9 mouse cellular contexts compared by ENCODE assay signal in the genomic region with DNA sequence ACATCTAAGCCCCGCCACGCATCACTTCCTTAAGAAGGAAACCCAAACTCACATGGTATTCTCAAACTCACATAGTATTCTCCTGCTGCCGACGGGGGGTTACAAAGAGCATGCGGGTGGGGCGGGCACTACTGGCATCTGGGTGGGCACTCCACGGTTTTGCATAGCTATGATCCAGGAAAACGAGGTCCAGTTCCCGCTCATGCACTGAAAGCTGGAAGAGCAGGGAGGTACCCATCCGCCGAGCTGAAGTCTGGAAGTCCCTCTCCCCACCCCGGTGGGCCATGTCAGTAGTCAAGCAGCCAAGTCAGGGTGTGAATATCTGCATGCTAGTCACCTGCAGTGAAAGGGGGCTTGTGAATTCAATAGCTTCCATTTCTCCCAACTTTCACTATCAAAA. TPM values are rescaled to one million over a fixed set of nuclear protein-coding genes. Genes with fewer than 3 reads are reported as not detected.
DNase-seq lines count a peak whose midpoint lies in the region; ATAC-seq lines count a peak whose summit lies in the region.
"Had no signal": no experiment of that assay in that cellular context is flagged by ENCODE, and none has a peak within 500 bp of the region (broad histone marks: within the 10 kb centered on the region; RNA-seq: fewer than 3 reads in every experiment).

No protein-coding gene starts in this region.

- H3K9ac ChIP-seq in neural tube, embryonic 11.5 days (ENCODE audit: low read length), result peak overlapping the region; percentile 93; the same call in 1 of the 2 replicates
- peak overlapping the region; percentile 98 for H3K9ac ChIP-seq in intestine, embryonic 15.5 days
- peak overlapping the region; percentile 40 for H3K9ac ChIP-seq in midbrain, embryonic 16.5 days (ENCODE audit: low read depth, low read length)

- H3K36me3 ChIP-seq in neural tube, embryonic 11.5 days (ENCODE audit: control insufficient read depth, insufficient read depth, low read length), result peaks cover 4% of the 10 kb centered on the region; the same call in 1 of the 2 replicates
- peaks cover 8% of the 10 kb centered on the region for H3K36me3 ChIP-seq in intestine, embryonic 15.5 days
- 0 out of 2 replicates have a peak, but pooled peaks cover 4% of the 10 kb centered on the region for H3K36me3 ChIP-seq in midbrain, embryonic 16.5 days (ENCODE audit: control insufficient read depth, insufficient read depth, low read length)

- WGBS in neural tube, embryonic 11.5 days, result 73% methylated on average over 12 of the region's 12 CpGs
- WGBS in intestine, embryonic 15.5 days, result 51% methylated on average over 12 of the region's 12 CpGs
- WGBS in midbrain, embryonic 16.5 days, result 51% methylated on average over 12 of the region's 12 CpGs

- ATAC-seq in neural tube, embryonic 11.5 days (ENCODE audit: insufficient read depth, low FRiP score, low TSS enrichment), result no peak
- no peak for ATAC-seq in intestine, embryonic 15.5 days
- no peak for ATAC-seq in midbrain, embryonic 16.5 days

- no peak overlapping the region for H3K27ac ChIP-seq in neural tube, embryonic 11.5 days (ENCODE audit: low read depth, low read length)
- no peak overlapping the region for H3K27ac ChIP-seq in intestine, embryonic 15.5 days
- H3K27ac ChIP-seq in midbrain, embryonic 16.5 days (ENCODE audit: low read length), result no peak overlapping the region

- peak overlapping the region; percentile 92 for H3K4me3 ChIP-seq in neural tube, embryonic 11.5 days (ENCODE audit: low read depth, low read length)
- H3K4me3 ChIP-seq in intestine, embryonic 15.5 days (replicated peaks), result peak overlapping the region; percentile 90
- peak overlapping the region; percentile 89 for H3K4me3 ChIP-seq in midbrain, embryonic 16.5 days (ENCODE audit: low read depth, low read length)

- no peaks in the 10 kb centered on the region; the same call in 1 of the 2 replicates for H3K4me1 ChIP-seq in neural tube, embryonic 11.5 days (ENCODE audit: control insufficient read depth, insufficient read depth, low read length)
- peaks cover 13% of the 10 kb centered on the region for H3K4me1 ChIP-seq in intestine, embryonic 15.5 days (replicated peaks)
- H3K4me1 ChIP-seq in midbrain, embryonic 16.5 days (ENCODE audit: control insufficient read depth, insufficient read depth, low read length), result peaks cover 10% of the 10 kb centered on the region

- peak; percentile 14 for DNase-seq in adrenal gland, postnatal 10 days
- no peak for DNase-seq in adrenal gland, postnatal 36 days
- no peak for DNase-seq in neural tube, embryonic 11.5 days (ENCODE audit: low spot score)
- no peak for DNase-seq in neural tube, embryonic 10.5 days (ENCODE audit: extremely low spot score, low spot score)
- no peak for DNase-seq in right cerebral cortex, postnatal 10 days (ENCODE audit: low spot score in 2 of 2)
- DNase-seq in right cerebral cortex, postnatal 25 days, result no peak

- peak overlapping the region; percentile 72 for H3K4me2 ChIP-seq in neural tube, embryonic 11.5 days (ENCODE audit: low read depth)
- peak overlapping the region; percentile 61 for H3K4me2 ChIP-seq in intestine, embryonic 15.5 days (replicated peaks)
- H3K4me2 ChIP-seq in midbrain, embryonic 16.5 days (ENCODE audit: low read length), result peak overlapping the region; percentile 75

- H3K27me3 ChIP-seq in neural tube, embryonic 11.5 days (ENCODE audit: control insufficient read depth, insufficient read depth, low read length), result no peaks in the 10 kb centered on the region
- H3K27me3 ChIP-seq in intestine, embryonic 15.5 days (replicated peaks), result no peaks in the 10 kb centered on the region
- no peaks in the 10 kb centered on the region for H3K27me3 ChIP-seq in midbrain, embryonic 16.5 days (ENCODE audit: control insufficient read depth, insufficient read depth, low read depth, low read length)

- H3K9me3 ChIP-seq in neural tube, embryonic 11.5 days (ENCODE audit: control insufficient read depth, low read length), result no peaks in the 10 kb centered on the region
- H3K9me3 ChIP-seq in intestine, embryonic 15.5 days, result no peaks in the 10 kb centered on the region
- no peaks in the 10 kb centered on the region for H3K9me3 ChIP-seq in midbrain, embryonic 16.5 days (replicated peaks; ENCODE audit: control insufficient read depth, low read length, poor library complexity, severe bottlenecking)

RNA-seq across cellular contexts. Expression of gene Kansl3, which starts 1.3 kb away (rescaled TPM):
- 100 to 1,000 TPM in 1 of 2 experiments, 10 to 100 TPM in 1; 82.9 to 103 TPM for total RNA-seq in adrenal gland, postnatal 10 days (2021)
- 100 to 1,000 TPM; 105 to 113 TPM for total RNA-seq in adrenal gland, postnatal 36 days (2021)
- 35.6 and 38.1 TPM in 2 replicates for polyA plus RNA-seq in neural tube, embryonic 11.5 days (2014; fragmentation: Nextera tagmentation; extraction: Ambion mirVana)
- 32.2 and 36.5 TPM in 2 replicates for polyA plus RNA-seq in intestine, embryonic 15.5 days (2015; fragmentation: Nextera tagmentation; extraction: Ambion mirVana)
- polyA plus RNA-seq in midbrain, embryonic 16.5 days (2015; fragmentation: Nextera tagmentation; extraction: Ambion mirVana), result 41.5 and 46.0 TPM in 2 replicates

RNA-seq across cellular contexts. Expression of gene Fer1l5, which starts 4.4 kb away (rescaled TPM):
- total RNA-seq in adrenal gland, postnatal 10 days (2021), result under 1 TPM in 1 of 2 experiments, not detected in 1; 0.06 TPM
- under 1 TPM; 0.16 to 0.20 TPM for total RNA-seq in adrenal gland, postnatal 36 days (2021)
- polyA plus RNA-seq in neural tube, embryonic 11.5 days (2014; fragmentation: Nextera tagmentation; extraction: Ambion mirVana), result 1.4 and 1.5 TPM in 2 replicates
- polyA plus RNA-seq in intestine, embryonic 15.5 days (2015; fragmentation: Nextera tagmentation; extraction: Ambion mirVana), result 0.43 and 0.80 TPM in 2 replicates
- 2.9 TPM in 2 replicates for polyA plus RNA-seq in midbrain, embryonic 16.5 days (2015; fragmentation: Nextera tagmentation; extraction: Ambion mirVana)
- total RNA-seq: hematopoietic stem cell, adult 5-6 weeks had no signal

Comparison
In these comparisons a context has a peak if more than half of its experiments do, and no peak if none do; other contexts are left out.
1. H3K9ac ChIP-seq: peak in every context shown above with its lines; median percentile 98 in intestine, embryonic 15.5 days; 93 in neural tube, embryonic 11.5 days; 40 in midbrain, embryonic 16.5 days.